Mouse (Mus musculus) liver, adult 2 months (tissue): ENCODE measurements at regions not wholly inside any gene's neighbourhood (a gene's known extent, or its start where the extent isn't known, plus 50 kb on each side); places are given as distances from the start of the nearest gene placed in this dataset.

ENCODE experiments used
- DNase-seq: peaks from one replicate; pipeline ENCODE4 v3.0.0-alpha.2; 2011; ENCODE audit warnings: low read depth, low spot score; ENCODE audit errors: extremely low read depth
- H3K27ac ChIP-seq: fragments of 200-500 bp; replicated peaks from 2 replicates; pipeline ENCODE4 v1.5.1; 2012; ENCODE audit warnings: low read depth, mild to moderate bottlenecking, control low read depth, inconsistent platforms, low read length; ENCODE audit not compliant: insufficient read depth
- H3K27me3 ChIP-seq: fragments of 200-500 bp; 2 replicates; pipeline ENCODE4 v1.6.1; 2012; ENCODE audit warnings: mild to moderate bottlenecking, moderate library complexity, low read length, inconsistent platforms; ENCODE audit not compliant: control insufficient read depth, insufficient read depth
- H3K36me3 ChIP-seq: fragments of 200-500 bp; 2 replicates; pipeline ENCODE4 v1.6.1; 2012; ENCODE audit warnings: low read length, inconsistent platforms; ENCODE audit not compliant: control insufficient read depth, insufficient read depth
- H3K4me1 ChIP-seq: fragments of 200-500 bp; 2 replicates; pipeline ENCODE4 v1.6.1; 2011; ENCODE audit warnings: low read length; ENCODE audit not compliant: control insufficient read depth, insufficient read depth
- H3K4me3 ChIP-seq: fragments of 200-500 bp; 2 replicates; pipeline ENCODE4 v1.5.1; 2011; ENCODE audit warnings: low read depth, mild to moderate bottlenecking, control low read depth, low read length, moderate library complexity; ENCODE audit not compliant: insufficient read depth
- H3K79me2 ChIP-seq: fragments of 200-500 bp; 2 replicates; pipeline ENCODE4 v1.6.1; 2012; ENCODE audit warnings: inconsistent platforms, mild to moderate bottlenecking, low read length, moderate library complexity; ENCODE audit not compliant: control insufficient read depth, insufficient read depth
- H3K9ac ChIP-seq: fragments of 200-500 bp; 2 replicates; pipeline ENCODE4 v1.6.1; 2012; ENCODE audit warnings: low read depth, mild to moderate bottlenecking, control low read depth, inconsistent platforms, low read length
- CTCF ChIP-seq: fragments of 200-500 bp; IDR thresholded peaks from 2 replicates; pipeline ENCODE4 v1.5.1; 2011; ENCODE audit warnings: low read depth, low read length, control low read depth
- POLR2A ChIP-seq: fragments of 200-500 bp; IDR thresholded peaks from 2 replicates; pipeline ENCODE4 v1.6.1; 2011; ENCODE audit warnings: low read length, control low read depth; ENCODE audit not compliant: insufficient read depth; ENCODE audit errors: extremely low read depth
- WGBS: fragments of 180-500 bp; shearing (Covaris S2); methylation state at CpG from one replicate; pipeline ENCODE4 v1.1.7; 2018; 5-methylcytosine and 5-hydroxymethylcytosine counted together

- Histone ChIP-seq H3K4me3 (no peak overlapping the region), H3K36me3 (no peaks in the 10 kb centered on the region), H3K27ac (no peak overlapping the region), H3K79me2 (no peaks in the 10 kb centered on the region), H3K27me3 (0 out of 2 replicates have a peak, but pooled peaks cover 3% of the 10 kb centered on the region), H3K4me1 (no peaks in the 10 kb centered on the region), H3K9ac (no peak overlapping the region)
- no peak for DNase-seq
- no peak for TF ChIP-seq CTCF
- no peak for TF ChIP-seq POLR2A
- 14% methylated on average over 15 of the region's 15 CpGs for WGBS
Observed at GRCm38 (mm10) chr15:25026786-25027461, 386.6 kb downstream of the Basp1 start.

DNA sequence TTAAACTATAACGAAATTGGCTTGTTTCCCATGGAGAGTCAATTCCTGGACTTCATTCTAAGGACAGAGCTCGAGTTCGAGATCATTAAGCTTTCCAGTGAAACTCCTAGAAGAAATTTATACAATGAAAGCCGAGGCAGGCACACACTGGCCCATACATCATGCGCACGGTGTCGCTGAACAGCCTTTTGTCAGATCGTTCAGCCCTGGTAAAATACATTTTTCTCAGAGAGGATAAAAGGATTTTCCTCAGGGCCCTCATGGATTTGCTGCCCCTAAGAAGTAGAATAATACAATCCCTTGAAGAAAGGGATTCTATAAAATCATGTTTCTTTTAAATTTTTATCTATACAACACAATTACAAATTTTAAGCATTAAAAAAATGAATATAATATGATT is 387.2 kb downstream of the Basp1 start:
- no peak overlapping the region for H3K9ac ChIP-seq
- no peaks in the 10 kb centered on the region for H3K36me3 ChIP-seq
- no peak overlapping the region for H3K4me3 ChIP-seq
- no peaks in the 10 kb centered on the region for H3K4me1 ChIP-seq
- no peaks in the 10 kb centered on the region for H3K79me2 ChIP-seq
- no peak for TF ChIP-seq CTCF
- TF ChIP-seq POLR2A, result no peak
- DNase-seq, result no peak
- H3K27ac ChIP-seq, result no peak overlapping the region
- 76% methylated on average over 8 of the region's 8 CpGs for WGBS
- 0 out of 2 replicates have a peak, but pooled peaks cover 3% of the 10 kb centered on the region for H3K27me3 ChIP-seq

GRCm38 (mm10) chr15:25020916-25021315 is 392.6 kb downstream of the Basp1 start:
- no peaks in the 10 kb centered on the region for H3K4me1 ChIP-seq
- WGBS, result 29% methylated on average over 3 of the region's 3 CpGs
- H3K27me3 ChIP-seq, result no peaks in the 10 kb centered on the region
- no peak overlapping the region for H3K9ac ChIP-seq
- no peak overlapping the region for H3K4me3 ChIP-seq
- H3K79me2 ChIP-seq, result no peaks in the 10 kb centered on the region
- no peak for DNase-seq
- no peaks in the 10 kb centered on the region for H3K36me3 ChIP-seq
- TF ChIP-seq POLR2A (no peak), CTCF (no peak)
- H3K27ac ChIP-seq, result no peak overlapping the region

DNA sequence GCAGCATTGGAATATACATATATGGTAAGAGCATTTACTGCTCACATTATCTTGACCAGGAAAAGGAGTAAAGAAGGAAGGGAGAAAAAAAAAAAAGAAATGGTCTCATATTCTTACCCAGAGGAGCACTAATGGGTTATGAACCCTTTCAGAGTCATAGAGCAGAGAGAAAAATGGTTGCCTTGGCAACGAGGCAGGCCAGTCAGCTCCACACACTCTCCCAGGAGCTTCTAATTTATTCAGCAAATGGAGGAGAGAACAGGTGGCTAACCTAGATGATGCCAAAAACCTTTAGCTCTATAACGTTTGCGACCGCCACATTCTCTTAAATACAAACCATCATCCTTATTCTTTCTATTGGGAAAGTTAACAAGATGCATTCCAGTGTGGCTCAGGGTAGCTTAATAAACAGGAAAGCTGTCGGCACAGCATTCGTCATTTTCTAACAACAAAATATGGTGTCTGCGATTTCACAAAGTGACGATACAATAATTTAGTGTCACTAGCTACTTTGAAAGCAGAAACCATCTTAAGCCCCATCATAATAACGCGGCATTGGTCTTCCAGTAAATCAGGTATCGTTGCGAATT is 394.1 kb downstream of the Basp1 start:
- H3K36me3 ChIP-seq, result no peaks in the 10 kb centered on the region
- H3K4me1 ChIP-seq, result no peaks in the 10 kb centered on the region
- no peaks in the 10 kb centered on the region for H3K27me3 ChIP-seq
- no peak for DNase-seq
- WGBS, result 88% methylated on average over 12 of the region's 12 CpGs
- no peak for TF ChIP-seq POLR2A
- TF ChIP-seq CTCF, result no peak
- H3K4me3 ChIP-seq, result no peak overlapping the region
- H3K79me2 ChIP-seq, result no peaks in the 10 kb centered on the region
- no peak overlapping the region for H3K9ac ChIP-seq
- H3K27ac ChIP-seq, result no peak overlapping the region

GRCm38 (mm10) chr15:25018937-25019336 is 394.6 kb downstream of the Basp1 start:
- no peak for DNase-seq
- Histone ChIP-seq H3K27me3 (no peaks in the 10 kb centered on the region), H3K4me1 (no peaks in the 10 kb centered on the region), H3K4me3 (no peak overlapping the region), H3K79me2 (no peaks in the 10 kb centered on the region), H3K9ac (no peak overlapping the region), H3K36me3 (no peaks in the 10 kb centered on the region), H3K27ac (no peak overlapping the region)
- WGBS, result 64% methylated on average over 3 of the region's 3 CpGs
- TF ChIP-seq CTCF (no peak), POLR2A (no peak)

- TF ChIP-seq POLR2A (no peak), CTCF (no peak)
- 93% methylated on average over 2 of the region's 2 CpGs for WGBS
- no peaks in the 10 kb centered on the region for H3K79me2 ChIP-seq
Observed at GRCm38 (mm10) chr15:25007720-25008119, 405.8 kb downstream of the Basp1 start.

More at GRCm38 (mm10) chr15:25007720-25008119, 405.8 kb downstream of the Basp1 start:
- Histone ChIP-seq H3K36me3 (no peaks in the 10 kb centered on the region), H3K27me3 (no peaks in the 10 kb centered on the region), H3K9ac (no peak overlapping the region), H3K27ac (no peak overlapping the region), H3K4me3 (no peak overlapping the region), H3K4me1 (no peaks in the 10 kb centered on the region)
- DNase-seq, result no peak
